Mouse (Mus musculus): Measurements from ENCODE around the gene Dnaja3.

GRCm38 (mm10) chr16:4645867-4646266, 6.1 kb downstream of the Dnaja3 start:
- no peak for TF ChIP-seq POLR2A (IDR thresholded peaks at IDR 0.05; ENCODE audit: control insufficient read depth, extremely low read depth, insufficient read depth, low read length, poor library complexity)
- TF ChIP-seq CTCF (IDR thresholded peaks at IDR 0.05; ENCODE audit: borderline replicate concordance, control insufficient read depth, extremely low read depth, insufficient read depth, low read length, poor library complexity) = no peak

Measured in thymus, adult 2 months (tissue).